Mouse (Mus musculus) lung, embryonic 14.5 days (tissue): ENCODE results near the gene Hist1h4a. TPM values are rescaled to one million over a fixed set of nuclear protein-coding genes. Genes with fewer than 3 reads are reported as not detected.
"Not testable (repeated sequence)": the region's sequence is repeated elsewhere in the genome, so short reads cannot be mapped to it uniquely, and the experiment has no call there.

Source experiments
- ATAC-seq: fragments of 200-750 bp; cut with Nextera tagmentation; 2 replicates; pipeline ENCODE4 v1.8.0; 2017; ENCODE audit warnings: mild to moderate bottlenecking, moderate TSS enrichment, moderate library complexity; ENCODE audit not compliant: insufficient read depth
- DNase-seq: peaks from one replicate; pipeline ENCODE4 v3.0.0-alpha.2; 2015
- H3K27ac ChIP-seq: fragments of 300-500 bp; sonication (generic); 2 replicates; pipeline ENCODE4 v1.5.1; 2014; ENCODE audit warnings: low read depth, mild to moderate bottlenecking, moderate library complexity
- H3K27me3 ChIP-seq: fragments of 300-500 bp; sonication (generic); 2 replicates; pipeline ENCODE4 v1.6.1; 2014; ENCODE audit warnings: low read length, control low read depth; ENCODE audit not compliant: insufficient read depth
- H3K36me3 ChIP-seq: fragments of 300-500 bp; sonication (generic); 2 replicates; pipeline ENCODE4 v1.6.1; 2014; ENCODE audit warnings: control low read depth; ENCODE audit not compliant: insufficient read depth
- H3K4me1 ChIP-seq: fragments of 300-500 bp; sonication (generic); 2 replicates; pipeline ENCODE4 v1.6.1; 2014; ENCODE audit warnings: antibody characterized with exemption, control low read depth; ENCODE audit not compliant: insufficient read depth
- H3K4me2 ChIP-seq: fragments of 300-500 bp; sonication (generic); 2 replicates; pipeline ENCODE4 v1.6.1; 2014; ENCODE audit warnings: mild to moderate bottlenecking
- H3K4me3 ChIP-seq: fragments of 300-500 bp; sonication (generic); 2 replicates; pipeline ENCODE4 v1.5.1; 2014; ENCODE audit warnings: low read depth, low read length
- H3K9ac ChIP-seq: fragments of 300-500 bp; sonication (generic); 2 replicates; pipeline ENCODE4 v1.6.1; 2014
- H3K9me3 ChIP-seq: fragments of 300-500 bp; sonication (generic); 2 replicates; pipeline ENCODE4 v1.6.1; 2016; ENCODE audit warnings: low read depth, low read length, control low read depth
- CTCF ChIP-seq: IDR thresholded peaks from 2 replicates; pipeline ENCODE4 v1.5.1; 2016; ENCODE audit warnings: antibody characterized with exemption, low read depth
- WGBS: fragments of 180-500 bp; shearing (Covaris S2); extraction: QIAGEN DNeasy Blood & Tissue Kit; methylation state at CpG from one replicate; pipeline ENCODE4 v1.1.7; 2014; 5-methylcytosine and 5-hydroxymethylcytosine counted together
- polyA plus RNA-seq: library from polyadenylated mRNA; unstranded; fragments of >200 nt; fragmentation: Nextera tagmentation; extraction: Ambion mirVana; gene quantifications from 2 replicates; pipeline ENCODE4 v1.2.1, GENCODE M21; 2014

The Hist1h4a gene
- polyA plus RNA-seq, 1 experiment from 2014 or later, result not detected

- Histone ChIP-seq H3K4me2 (peak overlapping the region; percentile 64), H3K4me1 (peaks cover 12% of the 10 kb centered on the region), H3K9ac (peak overlapping the region; percentile 56), H3K36me3 (no peaks in the 10 kb centered on the region), H3K9me3 (no peaks in the 10 kb centered on the region), H3K4me3 (peak overlapping the region; percentile 41), H3K27me3 (no peaks in the 10 kb centered on the region), H3K27ac (peak overlapping the region; percentile 98)
- TF ChIP-seq CTCF, result no peak
- under 1% methylated on average over 11 of the region's 11 CpGs for WGBS
- ATAC-seq (0 out of 2 replicates have a peak, but pooled peaks have one; percentile 18), DNase-seq (peak; percentile 72)
Measured at GRCm38 (mm10) chr13:23751478-23751956, 9.5 kb downstream of the Hist1h4a start.

- not testable (repeated sequence) for H3K27me3 ChIP-seq, H3K9me3 ChIP-seq, H3K36me3 ChIP-seq
- H3K4me1 ChIP-seq, result peaks cover 12% of the 10 kb centered on the region
- H3K4me3 ChIP-seq, result peak within 1 kb of the TSS; percentile 41
- H3K9ac ChIP-seq, result peak within 1 kb of the TSS; percentile 56
- peak; percentile 43 for ATAC-seq
- under 1% methylated on average over 27 of the region's 47 CpGs for WGBS
- H3K27ac ChIP-seq, result peak within 1 kb of the TSS; percentile 98
- DNase-seq, result peak; percentile 92
- H3K4me2 ChIP-seq, result peak within 1 kb of the TSS; percentile 64
Measured at GRCm38 (mm10) chr13:23750839-23751477, 10.1 kb downstream of the Hist1h4a start, which contains the start of gene Hist1h2ab. Gene Hist1h2ab (plus strand): TSS chr13:23751126.

- no peak overlapping the region for H3K9ac ChIP-seq
- no peak for TF ChIP-seq CTCF
- 90% methylated on average over 5 of the region's 5 CpGs for WGBS
- ATAC-seq, result no peak
- peak overlapping the region; percentile 98 for H3K27ac ChIP-seq
- H3K9me3 ChIP-seq, result no peaks in the 10 kb centered on the region
- DNase-seq, result no peak
- H3K36me3 ChIP-seq, result no peaks in the 10 kb centered on the region
- H3K27me3 ChIP-seq, result no peaks in the 10 kb centered on the region
- H3K4me3 ChIP-seq, result no peak overlapping the region
- H3K4me2 ChIP-seq, result no peak overlapping the region
- peaks cover 12% of the 10 kb centered on the region for H3K4me1 ChIP-seq
Measured at GRCm38 (mm10) chr13:23749563-23750121, 11.4 kb downstream of the Hist1h4a start.

GRCm38 (mm10) chr13:23747892-23748288 is 13.1 kb downstream of the Hist1h4a start:
- no peak for TF ChIP-seq CTCF
- peaks cover 8% of the 10 kb centered on the region for H3K4me1 ChIP-seq
- no peaks in the 10 kb centered on the region for H3K36me3 ChIP-seq
- no peaks in the 10 kb centered on the region for H3K27me3 ChIP-seq
- peak overlapping the region; percentile 45 for H3K4me3 ChIP-seq
- H3K27ac ChIP-seq, result peak overlapping the region; percentile 100
- H3K4me2 ChIP-seq, result peak overlapping the region; percentile 91
- ATAC-seq, result no peak
- H3K9ac ChIP-seq, result peak overlapping the region; percentile 62
- 6% methylated on average over 4 of the region's 4 CpGs for WGBS
- H3K9me3 ChIP-seq, result no peaks in the 10 kb centered on the region
- peak; percentile 64 for DNase-seq

- peak overlapping the region; percentile 45 for H3K4me3 ChIP-seq
- DNase-seq (peak; percentile 73), ATAC-seq (no peak; the same call in 1 of the 2 replicates)
- H3K36me3 ChIP-seq, result no peaks in the 10 kb centered on the region
- 2% methylated on average over 10 of the region's 13 CpGs for WGBS
- peak overlapping the region; percentile 62 for H3K9ac ChIP-seq
- H3K27ac ChIP-seq, result peak overlapping the region; percentile 100
- no peaks in the 10 kb centered on the region for H3K9me3 ChIP-seq
- no peak for TF ChIP-seq CTCF
- no peaks in the 10 kb centered on the region for H3K27me3 ChIP-seq
- peak overlapping the region; percentile 91 for H3K4me2 ChIP-seq
- peaks cover 8% of the 10 kb centered on the region for H3K4me1 ChIP-seq
Measured at GRCm38 (mm10) chr13:23747081-23747891, 13.7 kb downstream of the Hist1h4a start.

- peak within 1 kb of the TSS; percentile 45 for H3K4me3 ChIP-seq
- H3K4me2 ChIP-seq, result peak within 1 kb of the TSS; percentile 91
- not testable (repeated sequence) for H3K36me3 ChIP-seq, H3K9me3 ChIP-seq, H3K4me1 ChIP-seq, H3K27me3 ChIP-seq
- ATAC-seq, result peak; percentile 93
- TF ChIP-seq CTCF, result peak; percentile 5; the same call in 1 of the 2 replicates
- DNase-seq, result peak; percentile 93
- peak within 1 kb of the TSS; percentile 100 for H3K27ac ChIP-seq
- H3K9ac ChIP-seq, result peak within 1 kb of the TSS; percentile 79
- WGBS, result under 1% methylated on average over 35 of the region's 58 CpGs
Measured at GRCm38 (mm10) chr13:23746201-23747080, 14.6 kb downstream of the Hist1h4a start, which contains the start of gene Hist1h2bb. Gene Hist1h2bb (plus strand): TSS chr13:23746734.
